Mouse (Mus musculus): Measurements from ENCODE around the gene 2010109A12Rik. TPM values are rescaled to one million over a fixed set of nuclear protein-coding genes. Genes with fewer than 3 reads are reported as not detected.
A peak's percentile ranks its signal among the peaks of the same experiment; 100 is the strongest.

The 2010109A12Rik gene
- polyA plus RNA-seq, 1 experiment from 2014 or later: 1.8 TPM

DNA sequence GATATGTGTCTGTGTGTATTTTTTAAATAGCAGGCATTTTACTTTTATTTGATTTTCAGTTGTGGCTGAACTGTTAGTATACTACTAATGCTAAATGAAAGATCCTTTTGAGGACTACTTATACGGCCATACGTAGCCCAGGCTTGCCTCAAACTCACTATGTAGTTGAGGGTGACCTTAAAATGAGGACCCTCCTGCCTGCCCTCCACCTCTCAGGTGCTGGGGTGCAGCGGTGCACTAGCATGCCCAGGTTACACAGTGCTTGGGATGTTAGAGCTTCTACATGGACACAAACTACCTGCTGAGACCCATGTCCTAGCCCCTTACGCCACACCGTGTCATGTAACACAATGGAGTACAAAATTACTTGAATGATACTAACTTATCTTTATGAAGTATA lies 15.9 kb upstream of the 2010109A12Rik start:
- Histone ChIP-seq H3K27ac (no peak overlapping the region), H3K27me3 (no peaks in the 10 kb centered on the region), H3K4me3 (no peak overlapping the region), H3K4me2 (no peak overlapping the region), H3K9ac (no peak overlapping the region), H3K4me1 (no peaks in the 10 kb centered on the region), H3K36me3 (peaks cover 28% of the 10 kb centered on the region), H3K9me3 (no peaks in the 10 kb centered on the region)
- 91% methylated on average over 5 of the region's 5 CpGs for WGBS
- no peak for ATAC-seq (ENCODE audit: insufficient number of reproducible peaks, low FRiP score, low TSS enrichment, low read depth)

DNA sequence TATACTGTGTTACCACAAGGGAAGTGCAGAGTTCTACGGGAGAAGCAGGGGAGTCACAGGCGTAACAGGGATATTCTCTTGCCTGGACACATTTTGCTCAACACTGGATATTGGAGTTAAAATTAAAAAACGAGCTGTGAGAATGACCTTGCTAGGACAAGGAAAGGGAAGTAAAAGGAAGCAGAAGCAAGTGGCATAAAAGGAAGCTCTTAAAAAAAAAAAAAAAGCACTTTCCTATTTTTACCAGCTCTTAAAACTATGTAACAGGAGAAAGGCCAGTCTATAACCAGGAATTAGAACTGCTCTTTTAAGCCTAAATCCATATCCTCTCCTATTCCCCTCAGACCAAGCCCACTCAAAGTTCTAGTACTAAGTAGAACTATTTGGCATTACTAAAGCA lies 8.1 kb upstream of the 2010109A12Rik start:
- ATAC-seq (ENCODE audit: insufficient number of reproducible peaks, low FRiP score, low TSS enrichment, low read depth): no peak
- 74% methylated on average over 3 of the region's 3 CpGs for WGBS

DNA sequence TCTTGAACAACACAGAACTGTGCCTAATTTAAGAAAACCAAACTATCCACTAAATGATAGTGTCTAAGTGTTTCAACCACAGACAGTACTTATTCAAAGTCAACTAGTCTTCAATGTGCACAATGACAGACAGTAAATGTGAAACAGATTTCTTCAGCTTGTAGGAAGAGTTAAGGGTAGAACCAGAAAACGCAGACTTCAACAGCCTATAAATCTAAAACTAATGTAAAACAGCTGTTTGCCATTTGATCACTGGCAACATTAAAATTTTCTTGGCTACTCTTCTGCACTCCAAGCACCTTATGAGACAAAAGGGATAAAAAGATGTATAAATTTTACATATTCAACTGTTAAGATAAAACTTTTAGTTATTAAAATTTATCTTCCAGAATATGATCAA lies 5.1 kb upstream of the 2010109A12Rik start:
- Histone ChIP-seq H3K4me3 (no peak overlapping the region), H3K4me2 (no peak overlapping the region), H3K27me3 (no peaks in the 10 kb centered on the region), H3K4me1 (0 out of 2 replicates have a peak, but pooled peaks cover 2% of the 10 kb centered on the region), H3K9me3 (no peaks in the 10 kb centered on the region), H3K9ac (no peak overlapping the region), H3K27ac (no peak overlapping the region), H3K36me3 (peaks cover 22% of the 10 kb centered on the region)
- ATAC-seq (ENCODE audit: insufficient number of reproducible peaks, low FRiP score, low TSS enrichment, low read depth): no peak
- 27% methylated on average over 1 of the region's 1 CpGs for WGBS

More for the DNA sequence above, 8.1 kb upstream of the 2010109A12Rik start:
- Histone ChIP-seq H3K36me3 (peaks cover 25% of the 10 kb centered on the region), H3K4me2 (no peak overlapping the region), H3K27ac (no peak overlapping the region), H3K27me3 (no peaks in the 10 kb centered on the region), H3K4me3 (no peak overlapping the region), H3K9me3 (no peaks in the 10 kb centered on the region), H3K4me1 (0 out of 2 replicates have a peak, but pooled peaks cover 2% of the 10 kb centered on the region), H3K9ac (no peak overlapping the region)

GRCm38 (mm10) chr5:93205371-93206108 lies 778 bp upstream of the 2010109A12Rik start:
- peak overlapping the region; percentile 93 for H3K4me3 ChIP-seq
- peak overlapping the region; percentile 96 for H3K27ac ChIP-seq
- 0% methylated on average over 60 of the region's 63 CpGs for WGBS
- no peaks in the 10 kb centered on the region for H3K9me3 ChIP-seq
- peak overlapping the region; percentile 44 for H3K4me2 ChIP-seq
- H3K4me1 ChIP-seq: peaks cover 4% of the 10 kb centered on the region; the same call in 1 of the 2 replicates
- H3K27me3 ChIP-seq: no peaks in the 10 kb centered on the region
- H3K9ac ChIP-seq: peak overlapping the region; percentile 84
- ATAC-seq (ENCODE audit: insufficient number of reproducible peaks, low FRiP score, low TSS enrichment, low read depth): peak; percentile 41; the same call in 1 of the 2 replicates
- peaks cover 3% of the 10 kb centered on the region for H3K36me3 ChIP-seq

DNA sequence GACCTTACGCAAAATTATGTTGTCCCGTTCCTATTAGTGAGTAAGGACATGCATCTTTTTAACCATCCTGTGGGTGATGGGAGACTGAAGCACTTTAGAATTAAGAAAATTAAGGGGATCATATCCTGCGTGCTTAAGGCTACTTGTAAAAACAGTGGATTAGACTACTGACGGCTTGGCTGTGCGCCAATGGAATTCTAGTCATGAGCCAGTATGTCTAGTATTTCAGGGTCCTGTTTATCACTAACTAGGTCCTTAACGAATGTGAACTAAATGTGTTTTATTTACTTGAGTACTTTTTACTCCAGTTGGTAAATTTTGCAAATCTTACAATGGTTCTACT lies 659 bp downstream of the 2010109A12Rik start:
- Histone ChIP-seq H3K27ac (peak overlapping the region; percentile 96), H3K9me3 (no peaks in the 10 kb centered on the region), H3K9ac (0 out of 2 replicates have a peak overlapping the region, but pooled peaks have one; percentile 40), H3K4me2 (peak overlapping the region; percentile 55), H3K36me3 (no peaks in the 10 kb centered on the region), H3K4me1 (peaks cover 2% of the 10 kb centered on the region; the same call in 1 of the 2 replicates), H3K4me3 (peak overlapping the region; percentile 93), H3K27me3 (no peaks in the 10 kb centered on the region)
- WGBS: under 1% methylated on average over 6 of the region's 6 CpGs
- ATAC-seq (ENCODE audit: insufficient number of reproducible peaks, low FRiP score, low TSS enrichment, low read depth): no peak; the same call in 1 of the 2 replicates

DNA sequence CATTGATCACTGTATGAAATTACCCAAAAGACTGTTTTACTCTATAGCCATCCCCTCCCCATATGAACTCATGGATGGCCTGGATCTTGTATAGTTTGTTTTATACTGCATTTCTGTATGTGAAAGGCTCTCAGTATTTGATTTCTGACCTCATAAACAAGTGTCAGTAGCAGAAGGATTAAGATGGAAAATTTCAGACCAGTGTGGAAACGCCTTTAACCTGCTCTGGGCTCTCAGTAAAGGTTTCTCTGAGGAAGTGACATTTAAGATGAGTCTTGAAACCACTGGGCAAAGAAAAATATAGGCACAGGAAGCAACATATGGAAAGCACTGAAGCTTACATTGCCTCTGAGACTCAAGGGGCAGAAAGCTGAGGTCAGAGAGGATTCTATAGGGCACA lies 1.2 kb downstream of the 2010109A12Rik start:
- no peaks in the 10 kb centered on the region for H3K9me3 ChIP-seq
- ATAC-seq (ENCODE audit: insufficient number of reproducible peaks, low FRiP score, low TSS enrichment, low read depth): no peak
- no peaks in the 10 kb centered on the region for H3K27me3 ChIP-seq
- H3K36me3 ChIP-seq: no peaks in the 10 kb centered on the region
- no peak overlapping the region for H3K9ac ChIP-seq
- no peak overlapping the region for H3K4me3 ChIP-seq
- H3K4me1 ChIP-seq: peaks cover 2% of the 10 kb centered on the region; the same call in 1 of the 2 replicates
- H3K4me2 ChIP-seq: 0 out of 2 replicates have a peak overlapping the region, but pooled peaks have one; percentile 55
- H3K27ac ChIP-seq: peak overlapping the region; percentile 27; the same call in 1 of the 2 replicates
- 46% methylated on average over 1 of the region's 1 CpGs for WGBS

GRCm38 (mm10) chr5:93218375-93218774 lies 12.1 kb downstream of the 2010109A12Rik start:
- Histone ChIP-seq H3K27me3 (no peaks in the 10 kb centered on the region), H3K4me2 (no peak overlapping the region), H3K4me3 (no peak overlapping the region), H3K36me3 (no peaks in the 10 kb centered on the region), H3K9me3 (no peaks in the 10 kb centered on the region), H3K4me1 (peaks cover 4% of the 10 kb centered on the region; the same call in 1 of the 2 replicates), H3K9ac (no peak overlapping the region), H3K27ac (no peak overlapping the region)
- ATAC-seq (ENCODE audit: insufficient number of reproducible peaks, low FRiP score, low TSS enrichment, low read depth): no peak
- WGBS: 70% methylated on average over 3 of the region's 3 CpGs

GRCm38 (mm10) chr5:93221661-93222060 lies 15.3 kb downstream of the 2010109A12Rik start:
- no peak overlapping the region for H3K4me2 ChIP-seq
- no peak overlapping the region for H3K9ac ChIP-seq
- H3K27me3 ChIP-seq: no peaks in the 10 kb centered on the region
- no peak overlapping the region for H3K27ac ChIP-seq
- H3K36me3 ChIP-seq: no peaks in the 10 kb centered on the region
- no peak overlapping the region for H3K4me3 ChIP-seq
- H3K9me3 ChIP-seq: no peaks in the 10 kb centered on the region
- peaks cover 4% of the 10 kb centered on the region; the same call in 1 of the 2 replicates for H3K4me1 ChIP-seq
- ATAC-seq (ENCODE audit: insufficient number of reproducible peaks, low FRiP score, low TSS enrichment, low read depth): peak; percentile 48; the same call in 1 of the 2 replicates
- 38% methylated on average over 3 of the region's 3 CpGs for WGBS

DNA sequence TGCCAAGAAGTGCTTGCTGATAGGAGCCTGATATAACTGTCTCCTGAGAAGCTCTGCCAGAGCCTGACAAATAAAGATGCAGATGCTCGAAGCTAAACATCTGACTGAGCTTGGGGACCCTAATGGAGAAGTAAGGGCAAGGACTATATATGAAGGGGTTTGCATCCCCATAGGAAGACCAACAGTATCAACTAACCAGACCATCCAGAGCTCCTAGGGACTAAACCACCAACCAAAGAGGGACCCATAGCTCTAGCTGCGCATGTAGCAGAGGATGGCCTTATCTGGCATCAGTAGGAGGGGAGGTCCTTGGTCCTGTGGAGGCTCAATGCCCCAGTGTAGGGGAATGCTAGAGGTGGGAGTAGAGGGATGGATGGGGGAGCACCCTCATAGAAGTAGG lies 18.2 kb downstream of the 2010109A12Rik start:
- no peak overlapping the region for H3K9ac ChIP-seq
- 87% methylated on average over 2 of the region's 2 CpGs for WGBS
- peaks cover 4% of the 10 kb centered on the region; the same call in 1 of the 2 replicates for H3K4me1 ChIP-seq
- no peak for ATAC-seq (ENCODE audit: insufficient number of reproducible peaks, low FRiP score, low TSS enrichment, low read depth)
- H3K4me2 ChIP-seq: no peak overlapping the region
- no peak overlapping the region for H3K27ac ChIP-seq
- H3K4me3 ChIP-seq: no peak overlapping the region
- H3K27me3 ChIP-seq: no peaks in the 10 kb centered on the region
- no peaks in the 10 kb centered on the region for H3K9me3 ChIP-seq
- no peaks in the 10 kb centered on the region for H3K36me3 ChIP-seq

- no peak for ATAC-seq (ENCODE audit: insufficient number of reproducible peaks, low FRiP score, low TSS enrichment, low read depth)
- no peaks in the 10 kb centered on the region for H3K9me3 ChIP-seq
- no peaks in the 10 kb centered on the region; the same call in 1 of the 2 replicates for H3K4me1 ChIP-seq
- H3K9ac ChIP-seq: no peak overlapping the region
- no peak overlapping the region for H3K4me3 ChIP-seq
- no peaks in the 10 kb centered on the region for H3K27me3 ChIP-seq
- 91% methylated on average over 3 of the region's 3 CpGs for WGBS
- H3K27ac ChIP-seq: no peak overlapping the region
- no peaks in the 10 kb centered on the region for H3K36me3 ChIP-seq
- H3K4me2 ChIP-seq: no peak overlapping the region
These were observed 20.8 kb downstream of the 2010109A12Rik start for GRCm38 (mm10) chr5:93227157-93227556.

- Histone ChIP-seq H3K27ac (no peak overlapping the region), H3K9ac (no peak overlapping the region), H3K4me2 (no peak overlapping the region), H3K36me3 (no peaks in the 10 kb centered on the region), H3K27me3 (no peaks in the 10 kb centered on the region), H3K4me3 (no peak overlapping the region), H3K9me3 (no peaks in the 10 kb centered on the region), H3K4me1 (no peaks in the 10 kb centered on the region)
- 80% methylated on average over 2 of the region's 2 CpGs for WGBS
- no peak for ATAC-seq (ENCODE audit: insufficient number of reproducible peaks, low FRiP score, low TSS enrichment, low read depth)
These were observed 23.2 kb downstream of the 2010109A12Rik start for GRCm38 (mm10) chr5:93229527-93229926.

DNA sequence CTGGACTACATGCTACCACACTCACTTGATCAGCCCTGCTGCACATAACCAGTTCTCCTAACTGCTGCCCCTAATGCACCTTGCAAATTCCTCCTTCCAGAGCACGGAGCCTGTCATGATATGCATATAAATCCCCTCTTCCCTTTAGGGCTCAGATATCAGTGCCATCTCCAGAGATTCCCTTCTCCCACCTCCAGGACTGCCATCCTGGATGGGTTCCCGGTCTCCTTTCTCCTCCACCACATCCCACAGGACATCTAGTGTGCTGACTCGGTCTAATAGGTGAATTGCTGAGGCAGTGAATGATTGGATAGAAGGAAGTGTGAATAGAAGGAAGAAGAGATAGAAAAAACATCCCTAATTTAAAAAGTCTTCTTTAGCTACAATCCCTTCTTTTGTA lies 25.4 kb downstream of the 2010109A12Rik start:
- H3K9ac ChIP-seq: no peak overlapping the region
- no peak overlapping the region for H3K4me3 ChIP-seq
- no peaks in the 10 kb centered on the region for H3K36me3 ChIP-seq
- H3K27ac ChIP-seq: no peak overlapping the region
- WGBS: 68% methylated on average over 3 of the region's 3 CpGs
- no peak overlapping the region for H3K4me2 ChIP-seq
- ATAC-seq (ENCODE audit: insufficient number of reproducible peaks, low FRiP score, low TSS enrichment, low read depth): no peak
- no peaks in the 10 kb centered on the region for H3K4me1 ChIP-seq
- no peaks in the 10 kb centered on the region for H3K27me3 ChIP-seq
- no peaks in the 10 kb centered on the region for H3K9me3 ChIP-seq

Data from limb, embryonic 15.5 days (tissue).